Mouse (Mus musculus): ENCODE results near the gene Cuedc1.

GRCm38 (mm10) chr11:88129281-88129680, 31.4 kb downstream of the Cuedc1 start:
- TF ChIP-seq POLR2A (IDR thresholded peaks at IDR 0.05; ENCODE audit: borderline replicate concordance, control insufficient read depth, low read depth, low read length) = no peak
- TF ChIP-seq CTCF (IDR thresholded peaks at IDR 0.05; ENCODE audit: control insufficient read depth, insufficient read depth, low read length) = no peak

Measured in bone marrow, adult 2 months (tissue).